Mouse (Mus musculus): ENCODE measurements around the gene Cd151.
A peak's percentile ranks its signal among the peaks of the same experiment; 100 is the strongest.

Cd151 gene

GRCm38 (mm10) chr7:141457986-141458660, 9.1 kb upstream of the Cd151 start:
- peak; percentile 71 for DNase-seq (ENCODE audit: low read depth, low spot score)

GRCm38 (mm10) chr7:141458661-141459060, 8.5 kb upstream of the Cd151 start:
- DNase-seq (ENCODE audit: low read depth, low spot score): no peak

- DNase-seq (ENCODE audit: low read depth, low spot score): peak; percentile 87
Measured at GRCm38 (mm10) chr7:141459301-141459711, 7.9 kb upstream of the Cd151 start.

GRCm38 (mm10) chr7:141460001-141460390, 7.2 kb upstream of the Cd151 start:
- no peak for DNase-seq (ENCODE audit: low read depth, low spot score)

GRCm38 (mm10) chr7:141460391-141461113, 6.6 kb upstream of the Cd151 start, which contains the start of gene Cracr2b:
Gene Cracr2b, plus strand, starts transcription at chr7:141461094.
- no peak for DNase-seq (ENCODE audit: low read depth, low spot score)

- DNase-seq (ENCODE audit: low read depth, low spot score): no peak
Measured at GRCm38 (mm10) chr7:141461521-141462332, 5.5 kb upstream of the Cd151 start.

- no peak for DNase-seq (ENCODE audit: low read depth, low spot score)
Measured at GRCm38 (mm10) chr7:141462333-141462821, 4.8 kb upstream of the Cd151 start.

GRCm38 (mm10) chr7:141463824-141464602, 3.2 kb upstream of the Cd151 start:
- no peak for DNase-seq (ENCODE audit: low read depth, low spot score)

- DNase-seq (ENCODE audit: low read depth, low spot score): no peak
Measured at GRCm38 (mm10) chr7:141464603-141465201, 2.5 kb upstream of the Cd151 start.

- DNase-seq (ENCODE audit: low read depth, low spot score): no peak
Measured at GRCm38 (mm10) chr7:141465388-141466044, 1.7 kb upstream of the Cd151 start.

GRCm38 (mm10) chr7:141466045-141466394, 1.2 kb upstream of the Cd151 start:
- DNase-seq (ENCODE audit: low read depth, low spot score): no peak

GRCm38 (mm10) chr7:141466607-141467148, 514 bp upstream of the Cd151 start:
- no peak for DNase-seq (ENCODE audit: low read depth, low spot score)

GRCm38 (mm10) chr7:141468164-141468521, 951 bp downstream of the Cd151 start:
- no peak for DNase-seq (ENCODE audit: low read depth, low spot score)

- peak; percentile 84 for DNase-seq (ENCODE audit: low read depth, low spot score)
Measured at GRCm38 (mm10) chr7:141468522-141469211, 1.5 kb downstream of the Cd151 start.

GRCm38 (mm10) chr7:141469352-141469751, 2.2 kb downstream of the Cd151 start:
- DNase-seq (ENCODE audit: low read depth, low spot score): no peak

GRCm38 (mm10) chr7:141469901-141470636, 2.9 kb downstream of the Cd151 start:
- no peak for DNase-seq (ENCODE audit: low read depth, low spot score)

- DNase-seq (ENCODE audit: low read depth, low spot score): no peak
Measured at GRCm38 (mm10) chr7:141470637-141470944, 3.4 kb downstream of the Cd151 start.

- no peak for DNase-seq (ENCODE audit: low read depth, low spot score)
Measured at GRCm38 (mm10) chr7:141471236-141471635, 4.0 kb downstream of the Cd151 start.

- no peak for DNase-seq (ENCODE audit: low read depth, low spot score)
Measured at GRCm38 (mm10) chr7:141472226-141472625, 5.0 kb downstream of the Cd151 start.
